Mouse (Mus musculus): ENCODE measurements at regions not wholly inside any gene's neighbourhood (a gene's known extent, or its start where the extent isn't known, plus 50 kb on each side); places are given as distances from the start of the nearest gene placed in this dataset.

GRCm38 (mm10) chr17:47151557-47152278 is 141.4 kb upstream of the Ubr2 start:
- Histone ChIP-seq H3K36me3 (replicated peaks) (no peaks in the 10 kb centered on the region), H3K27ac (peak overlapping the region; percentile 91), H3K9ac (peak overlapping the region; percentile 37), H3K9me3 (no peaks in the 10 kb centered on the region), H3K4me1 (peaks cover 41% of the 10 kb centered on the region), H3K4me2 (peak overlapping the region; percentile 50), H3K27me3 (replicated peaks) (no peaks in the 10 kb centered on the region), H3K4me3 (peak overlapping the region; percentile 33)
- peak; percentile 81 for ATAC-seq (replicated peaks)
- WGBS, result 11% methylated on average over 20 of the region's 20 CpGs

GRCm38 (mm10) chr17:47151193-47151556 is 140.8 kb upstream of the Ubr2 start:
- H3K4me1 ChIP-seq, result peaks cover 43% of the 10 kb centered on the region
- H3K9me3 ChIP-seq, result no peaks in the 10 kb centered on the region
- H3K36me3 ChIP-seq (replicated peaks), result no peaks in the 10 kb centered on the region
- peak overlapping the region; percentile 91 for H3K27ac ChIP-seq
- ATAC-seq (replicated peaks), result peak; percentile 48
- peak overlapping the region; percentile 33 for H3K4me3 ChIP-seq
- WGBS, result 47% methylated on average over 5 of the region's 5 CpGs
- peak overlapping the region; percentile 50 for H3K4me2 ChIP-seq
- peak overlapping the region; percentile 37 for H3K9ac ChIP-seq
- H3K27me3 ChIP-seq (replicated peaks), result no peaks in the 10 kb centered on the region

- Histone ChIP-seq H3K27ac (peak overlapping the region; percentile 91), H3K27me3 (replicated peaks) (no peaks in the 10 kb centered on the region), H3K9ac (peak overlapping the region; percentile 37; the same call in 1 of the 2 replicates), H3K4me1 (peaks cover 48% of the 10 kb centered on the region), H3K36me3 (replicated peaks) (no peaks in the 10 kb centered on the region), H3K4me2 (peak overlapping the region; percentile 50), H3K9me3 (no peaks in the 10 kb centered on the region), H3K4me3 (no peak overlapping the region)
- no peak for ATAC-seq (replicated peaks)
- WGBS, result 89% methylated on average over 6 of the region's 6 CpGs
These were observed 140.3 kb upstream of the Ubr2 start for GRCm38 (mm10) chr17:47150636-47151035.

GRCm38 (mm10) chr17:47149662-47150061 is 139.3 kb upstream of the Ubr2 start:
- no peak overlapping the region for H3K27ac ChIP-seq
- 89% methylated on average over 13 of the region's 13 CpGs for WGBS

GRCm38 (mm10) chr17:47149158-47149557 is 138.8 kb upstream of the Ubr2 start:
- peaks cover 63% of the 10 kb centered on the region for H3K4me1 ChIP-seq
- no peak overlapping the region for H3K4me3 ChIP-seq
- ATAC-seq (replicated peaks), result no peak
- H3K27ac ChIP-seq, result no peak overlapping the region
- H3K4me2 ChIP-seq, result no peak overlapping the region
- no peaks in the 10 kb centered on the region for H3K27me3 ChIP-seq (replicated peaks)
- no peaks in the 10 kb centered on the region for H3K36me3 ChIP-seq (replicated peaks)
- no peaks in the 10 kb centered on the region for H3K9me3 ChIP-seq
- no peak overlapping the region for H3K9ac ChIP-seq
- 91% methylated on average over 9 of the region's 9 CpGs for WGBS

More at GRCm38 (mm10) chr17:47149662-47150061, 139.3 kb upstream of the Ubr2 start:
- Histone ChIP-seq H3K36me3 (replicated peaks) (no peaks in the 10 kb centered on the region), H3K4me1 (peaks cover 58% of the 10 kb centered on the region), H3K9ac (no peak overlapping the region), H3K4me2 (no peak overlapping the region), H3K4me3 (no peak overlapping the region), H3K9me3 (no peaks in the 10 kb centered on the region), H3K27me3 (replicated peaks) (no peaks in the 10 kb centered on the region)
- ATAC-seq (replicated peaks), result no peak

GRCm38 (mm10) chr17:47146640-47147039 is 136.3 kb upstream of the Ubr2 start:
- H3K9me3 ChIP-seq, result no peaks in the 10 kb centered on the region
- no peak overlapping the region for H3K4me3 ChIP-seq
- no peak overlapping the region for H3K9ac ChIP-seq
- no peak for ATAC-seq (replicated peaks)
- H3K4me1 ChIP-seq, result peaks cover 71% of the 10 kb centered on the region
- 92% methylated on average over 4 of the region's 4 CpGs for WGBS
- no peaks in the 10 kb centered on the region for H3K27me3 ChIP-seq (replicated peaks)
- no peak overlapping the region for H3K4me2 ChIP-seq
- H3K27ac ChIP-seq, result no peak overlapping the region
- no peaks in the 10 kb centered on the region for H3K36me3 ChIP-seq (replicated peaks)

GRCm38 (mm10) chr17:47145590-47145989 is 135.2 kb upstream of the Ubr2 start:
- WGBS, result 98% methylated on average over 16 of the region's 16 CpGs
- ATAC-seq (replicated peaks), result no peak
- no peaks in the 10 kb centered on the region for H3K9me3 ChIP-seq
- no peak overlapping the region for H3K4me2 ChIP-seq
- H3K4me1 ChIP-seq, result peaks cover 60% of the 10 kb centered on the region
- H3K4me3 ChIP-seq, result no peak overlapping the region
- H3K36me3 ChIP-seq (replicated peaks), result no peaks in the 10 kb centered on the region
- H3K9ac ChIP-seq, result no peak overlapping the region
- H3K27me3 ChIP-seq (replicated peaks), result no peaks in the 10 kb centered on the region
- H3K27ac ChIP-seq, result no peak overlapping the region

GRCm38 (mm10) chr17:47144996-47145395 is 134.6 kb upstream of the Ubr2 start:
- H3K27me3 ChIP-seq (replicated peaks), result no peaks in the 10 kb centered on the region
- peak overlapping the region; percentile 40; the same call in 1 of the 2 replicates for H3K27ac ChIP-seq
- no peak for ATAC-seq (replicated peaks)
- H3K4me2 ChIP-seq, result peak overlapping the region; percentile 79; the same call in 1 of the 2 replicates
- H3K9me3 ChIP-seq, result no peaks in the 10 kb centered on the region
- no peak overlapping the region for H3K9ac ChIP-seq
- 81% methylated on average over 9 of the region's 9 CpGs for WGBS
- H3K4me3 ChIP-seq, result no peak overlapping the region
- H3K4me1 ChIP-seq, result peaks cover 56% of the 10 kb centered on the region
- no peaks in the 10 kb centered on the region for H3K36me3 ChIP-seq (replicated peaks)

- Histone ChIP-seq H3K4me3 (peak overlapping the region; percentile 54), H3K27ac (peak overlapping the region; percentile 40), H3K27me3 (replicated peaks) (no peaks in the 10 kb centered on the region), H3K36me3 (replicated peaks) (no peaks in the 10 kb centered on the region), H3K4me2 (peak overlapping the region; percentile 79), H3K4me1 (peaks cover 56% of the 10 kb centered on the region), H3K9ac (peak overlapping the region; percentile 7; the same call in 1 of the 2 replicates), H3K9me3 (no peaks in the 10 kb centered on the region)
- ATAC-seq (replicated peaks), result no peak
- 56% methylated on average over 7 of the region's 7 CpGs for WGBS
These were observed 134.1 kb upstream of the Ubr2 start for GRCm38 (mm10) chr17:47144460-47144859.

- H3K4me2 ChIP-seq, result peak overlapping the region; percentile 79
- peak overlapping the region; percentile 40 for H3K27ac ChIP-seq
- 47% methylated on average over 7 of the region's 7 CpGs for WGBS
- H3K4me3 ChIP-seq, result peak overlapping the region; percentile 54
- H3K36me3 ChIP-seq (replicated peaks), result no peaks in the 10 kb centered on the region
- H3K9me3 ChIP-seq, result no peaks in the 10 kb centered on the region
- peaks cover 60% of the 10 kb centered on the region for H3K4me1 ChIP-seq
- ATAC-seq (replicated peaks), result no peak
- peak overlapping the region; percentile 19; the same call in 1 of the 2 replicates for H3K9ac ChIP-seq
- no peaks in the 10 kb centered on the region for H3K27me3 ChIP-seq (replicated peaks)
These were observed 133.5 kb upstream of the Ubr2 start for GRCm38 (mm10) chr17:47143898-47144297.

GRCm38 (mm10) chr17:47142885-47143284 is 132.5 kb upstream of the Ubr2 start:
- H3K4me2 ChIP-seq, result peak overlapping the region; percentile 79
- no peaks in the 10 kb centered on the region for H3K9me3 ChIP-seq
- H3K9ac ChIP-seq, result 0 out of 2 replicates have a peak overlapping the region, but pooled peaks have one; percentile 2
- peaks cover 56% of the 10 kb centered on the region for H3K4me1 ChIP-seq
- peak overlapping the region; percentile 99; the same call in 1 of the 2 replicates for H3K27ac ChIP-seq
- peak overlapping the region; percentile 54 for H3K4me3 ChIP-seq
- ATAC-seq (replicated peaks), result no peak
- H3K36me3 ChIP-seq (replicated peaks), result no peaks in the 10 kb centered on the region
- no peaks in the 10 kb centered on the region for H3K27me3 ChIP-seq (replicated peaks)
- 16% methylated on average over 7 of the region's 7 CpGs for WGBS

GRCm38 (mm10) chr17:47142276-47142675 is 131.9 kb upstream of the Ubr2 start:
- Histone ChIP-seq H3K36me3 (replicated peaks) (no peaks in the 10 kb centered on the region), H3K4me3 (peak overlapping the region; percentile 54), H3K4me1 (peaks cover 55% of the 10 kb centered on the region), H3K9ac (peak overlapping the region; percentile 85), H3K27ac (peak overlapping the region; percentile 99), H3K4me2 (peak overlapping the region; percentile 79), H3K9me3 (no peaks in the 10 kb centered on the region), H3K27me3 (replicated peaks) (no peaks in the 10 kb centered on the region)
- no peak for ATAC-seq (replicated peaks)
- 2% methylated on average over 7 of the region's 7 CpGs for WGBS

- peak overlapping the region; percentile 79 for H3K4me2 ChIP-seq
- no peaks in the 10 kb centered on the region for H3K36me3 ChIP-seq (replicated peaks)
- no peak for ATAC-seq (replicated peaks)
- H3K27ac ChIP-seq, result peak overlapping the region; percentile 99
- peak overlapping the region; percentile 85 for H3K9ac ChIP-seq
- H3K27me3 ChIP-seq (replicated peaks), result no peaks in the 10 kb centered on the region
- peak overlapping the region; percentile 54 for H3K4me3 ChIP-seq
- peaks cover 55% of the 10 kb centered on the region for H3K4me1 ChIP-seq
- WGBS, result 0% methylated on average over 12 of the region's 12 CpGs
- no peaks in the 10 kb centered on the region for H3K9me3 ChIP-seq
These were observed 131.5 kb upstream of the Ubr2 start for GRCm38 (mm10) chr17:47141843-47142215.
